Mouse (Mus musculus) heart, adult 9 months (tissue): ENCODE data around the gene Siglecg.
"Not testable (repeated sequence)": the region's sequence is repeated elsewhere in the genome, so short reads cannot be mapped to it uniquely, and the experiment has no call there.

Experiments
- DNase-seq, 2 experiments: peaks; one replicate each; pipeline ENCODE4 v3.0.0; 2022; ENCODE audit warnings: low spot score in 2 of 2

The Siglecg gene

GRCm38 (mm10) chr7:43408131-43408553 is at the start of gene Siglecg:
Gene Siglecg, plus strand, starts transcription at chr7:43408204.
- no peak for DNase-seq

GRCm38 (mm10) chr7:43358556-43358955 is 49.4 kb upstream of the Siglecg start:
- peak in 1 of 2 experiments; percentile 1 for DNase-seq

- DNase-seq = no peak
Observed at GRCm38 (mm10) chr7:43361442-43361841, 46.6 kb upstream of the Siglecg start.

- DNase-seq = no peak
Observed at GRCm38 (mm10) chr7:43362021-43362420, 46.0 kb upstream of the Siglecg start.

GRCm38 (mm10) chr7:43378226-43378625 is 29.8 kb upstream of the Siglecg start:
- peak in 1 of 2 experiments; percentile 5 for DNase-seq

- peak in 1 of 2 experiments; percentile 17 for DNase-seq
Observed at GRCm38 (mm10) chr7:43392349-43393121, 15.5 kb upstream of the Siglecg start.

GRCm38 (mm10) chr7:43399501-43399900 is 8.5 kb upstream of the Siglecg start:
- DNase-seq = no peak

- DNase-seq = no peak
Observed at GRCm38 (mm10) chr7:43402718-43403117, 5.3 kb upstream of the Siglecg start.

GRCm38 (mm10) chr7:43407573-43407972 is 431 bp upstream of the Siglecg start:
- no peak for DNase-seq

- no peak for DNase-seq
Observed at GRCm38 (mm10) chr7:43409084-43409483, 1.1 kb downstream of the Siglecg start.

- DNase-seq = not testable (repeated sequence)
Observed at GRCm38 (mm10) chr7:43411724-43412123, 3.7 kb downstream of the Siglecg start.

- no peak for DNase-seq
Observed at GRCm38 (mm10) chr7:43417298-43417697, 9.3 kb downstream of the Siglecg start.

GRCm38 (mm10) chr7:43422995-43423617 is 15.1 kb downstream of the Siglecg start:
- peak; percentile 67 to 77 for DNase-seq

- DNase-seq = no peak
Observed at GRCm38 (mm10) chr7:43423991-43424625, 16.1 kb downstream of the Siglecg start.

GRCm38 (mm10) chr7:43427406-43427805 is 19.4 kb downstream of the Siglecg start, which contains the start of gene Lim2:
Gene Lim2, plus strand, starts transcription at chr7:43427670.
- no peak for DNase-seq

GRCm38 (mm10) chr7:43429500-43429899 is 21.5 kb downstream of the Siglecg start:
- no peak for DNase-seq

GRCm38 (mm10) chr7:43432891-43433290 is 24.9 kb downstream of the Siglecg start:
- DNase-seq = no peak

GRCm38 (mm10) chr7:43434676-43435075 is 26.7 kb downstream of the Siglecg start:
- no peak for DNase-seq

- no peak for DNase-seq
Observed at GRCm38 (mm10) chr7:43436341-43437255, 28.6 kb downstream of the Siglecg start, which contains the start of gene Nkg7. Gene Nkg7, plus strand, starts transcription at chr7:43437073.

GRCm38 (mm10) chr7:43438611-43439010 is 30.6 kb downstream of the Siglecg start:
- no peak for DNase-seq

GRCm38 (mm10) chr7:43440482-43440881 is 32.5 kb downstream of the Siglecg start, which contains the start of gene Cldnd2:
Gene Cldnd2, plus strand, starts transcription at chr7:43440782.
- DNase-seq = no peak
